ENCODE assay signal across 7 mouse cellular contexts in genomic region chr12:84217508-84218131, GRCm38 (mm10). TPM values are rescaled to one million over a fixed set of nuclear protein-coding genes. Genes with fewer than 3 reads are reported as not detected.
A peak's percentile ranks its signal among the peaks of the same experiment; 100 is the strongest.
DNase-seq lines count a peak whose midpoint lies in the region; ATAC-seq and TF ChIP-seq lines count a peak whose summit lies in the region.

No protein-coding gene starts in this region.

- WGBS in forebrain, postnatal 0 days, result 4% methylated on average over 21 of the region's 21 CpGs
- WGBS in kidney, postnatal 0 days, result 2% methylated on average over 21 of the region's 21 CpGs
- 3% methylated on average over 21 of the region's 21 CpGs for WGBS in liver, postnatal 0 days (ENCODE audit: insufficient replicate concordance)
- 3% methylated on average over 21 of the region's 21 CpGs for WGBS in neural tube, embryonic 12.5 days

- H3K36me3 ChIP-seq in G1E (replicated peaks), result peaks cover 43% of the 10 kb centered on the region
- H3K36me3 ChIP-seq in forebrain, postnatal 0 days (ENCODE audit: insufficient read depth), result no peaks in the 10 kb centered on the region
- H3K36me3 ChIP-seq in kidney, postnatal 0 days (ENCODE audit: insufficient read depth, low read length), result no peaks in the 10 kb centered on the region
- H3K36me3 ChIP-seq in liver, postnatal 0 days (replicated peaks; ENCODE audit: insufficient read depth, low read length), result peaks cover 18% of the 10 kb centered on the region
- no peaks in the 10 kb centered on the region for H3K36me3 ChIP-seq in neural tube, embryonic 12.5 days

- H3K27me3 ChIP-seq in G1E (ENCODE audit: insufficient read depth, low read length), result no peaks in the 10 kb centered on the region
- H3K27me3 ChIP-seq in forebrain, postnatal 0 days (ENCODE audit: insufficient read depth, low read length), result no peaks in the 10 kb centered on the region
- no peaks in the 10 kb centered on the region for H3K27me3 ChIP-seq in kidney, postnatal 0 days (ENCODE audit: insufficient read depth, low read length)
- H3K27me3 ChIP-seq in liver, postnatal 0 days (ENCODE audit: insufficient read depth, low read length), result no peaks in the 10 kb centered on the region
- H3K27me3 ChIP-seq in neural tube, embryonic 12.5 days (replicated peaks), result no peaks in the 10 kb centered on the region

- peak; percentile 52 for DNase-seq in G1E (ENCODE audit: low spot score)
- DNase-seq in adrenal gland, postnatal 25 days, result peak; percentile 25
- peak; percentile 45 for DNase-seq in forebrain, postnatal 0 days
- peak; percentile 73 for DNase-seq in kidney, postnatal 0 days (ENCODE audit: low spot score)
- peak; percentile 53 for DNase-seq in liver, postnatal 0 days
- peak; percentile 60 for DNase-seq in yolk sac, embryonic 10.5 days (ENCODE audit: low spot score)

- peak overlapping the region; percentile 79 for H3K4me3 ChIP-seq in G1E (ENCODE audit: low read depth, low read length)
- H3K4me3 ChIP-seq in forebrain, postnatal 0 days (ENCODE audit: low read depth, low read length), result peak overlapping the region; percentile 62
- peak overlapping the region; percentile 86 for H3K4me3 ChIP-seq in kidney, postnatal 0 days (replicated peaks; ENCODE audit: low read depth, low read length)
- peak overlapping the region; percentile 88 for H3K4me3 ChIP-seq in liver, postnatal 0 days (ENCODE audit: low read depth, low read length)
- H3K4me3 ChIP-seq in neural tube, embryonic 12.5 days, result peak overlapping the region; percentile 73

- 0 out of 2 replicates have a peak, but pooled peaks have one; percentile 17 for ATAC-seq in G1E (ENCODE audit: extremely low read depth, insufficient number of reproducible peaks, low FRiP score, poor library complexity, severe bottlenecking)
- ATAC-seq in forebrain, postnatal 0 days, result peak; percentile 56; the same call in 1 of the 2 replicates
- ATAC-seq in kidney, postnatal 0 days (replicated peaks; ENCODE audit: low FRiP score, low read depth), result no peak
- ATAC-seq in liver, postnatal 0 days, result peak; percentile 24
- peak; percentile 68 for ATAC-seq in neural tube, embryonic 12.5 days (ENCODE audit: low FRiP score, low read depth)

- H3K9ac ChIP-seq in forebrain, postnatal 0 days, result peak overlapping the region; percentile 59; the same call in 1 of the 2 replicates
- peak overlapping the region; percentile 93 for H3K9ac ChIP-seq in kidney, postnatal 0 days (ENCODE audit: low read depth, low read length)
- H3K9ac ChIP-seq in liver, postnatal 0 days (replicated peaks), result peak overlapping the region; percentile 98
- H3K9ac ChIP-seq in neural tube, embryonic 12.5 days, result peak overlapping the region; percentile 69

- H3K27ac ChIP-seq in forebrain, postnatal 0 days (ENCODE audit: low read depth, low read length), result peak overlapping the region; percentile 21; the same call in 1 of the 2 replicates
- peak overlapping the region; percentile 91 for H3K27ac ChIP-seq in kidney, postnatal 0 days
- H3K27ac ChIP-seq in liver, postnatal 0 days (ENCODE audit: low read depth), result peak overlapping the region; percentile 97
- H3K27ac ChIP-seq in neural tube, embryonic 12.5 days, result peak overlapping the region; percentile 59

- H3K9me3 ChIP-seq in G1E (replicated peaks), result 0 out of 2 replicates have a peak, but pooled peaks cover 2% of the 10 kb centered on the region
- no peaks in the 10 kb centered on the region for H3K9me3 ChIP-seq in forebrain, postnatal 0 days (ENCODE audit: low read length)
- no peaks in the 10 kb centered on the region for H3K9me3 ChIP-seq in kidney, postnatal 0 days (replicated peaks; ENCODE audit: low read length)
- H3K9me3 ChIP-seq in liver, postnatal 0 days (ENCODE audit: low read length), result no peaks in the 10 kb centered on the region
- no peaks in the 10 kb centered on the region for H3K9me3 ChIP-seq in neural tube, embryonic 12.5 days

- no peak for TF ChIP-seq CTCF in G1E (IDR thresholded peaks at IDR 0.05; ENCODE audit: low read depth, low read length)
- no peak for TF ChIP-seq CTCF in forebrain, postnatal 0 days (IDR thresholded peaks at IDR 0.05; ENCODE audit: low read depth)
- no peak; the same call in 1 of the 2 replicates for TF ChIP-seq CTCF in kidney, postnatal 0 days (IDR thresholded peaks at IDR 0.05; ENCODE audit: low read depth)
- no peak for TF ChIP-seq CTCF in liver, postnatal 0 days (IDR thresholded peaks at IDR 0.05; ENCODE audit: low read depth)

- no peak for TF ChIP-seq EP300 in liver, postnatal 0 days (IDR thresholded peaks at IDR 0.05; ENCODE audit: low read depth)

- peak overlapping the region; percentile 98 for H3K4me2 ChIP-seq in forebrain, postnatal 0 days (ENCODE audit: low read depth)
- H3K4me2 ChIP-seq in kidney, postnatal 0 days (ENCODE audit: low read length), result peak overlapping the region; percentile 61
- H3K4me2 ChIP-seq in liver, postnatal 0 days (ENCODE audit: low read depth, low read length), result peak overlapping the region; percentile 83
- peak overlapping the region; percentile 92 for H3K4me2 ChIP-seq in neural tube, embryonic 12.5 days (replicated peaks)

- H3K4me1 ChIP-seq in G1E (ENCODE audit: insufficient read depth, low read depth, low read length), result peaks cover 79% of the 10 kb centered on the region
- H3K4me1 ChIP-seq in forebrain, postnatal 0 days (ENCODE audit: insufficient read depth), result 0 out of 2 replicates have a peak, but pooled peaks cover 5% of the 10 kb centered on the region
- peaks cover 49% of the 10 kb centered on the region for H3K4me1 ChIP-seq in kidney, postnatal 0 days (replicated peaks; ENCODE audit: insufficient read depth, low read length)
- H3K4me1 ChIP-seq in liver, postnatal 0 days (ENCODE audit: insufficient read depth), result peaks cover 61% of the 10 kb centered on the region
- peaks cover 56% of the 10 kb centered on the region for H3K4me1 ChIP-seq in neural tube, embryonic 12.5 days

RNA-seq across cellular contexts. Expression of gene Elmsan1, which starts 1.1 kb away (rescaled TPM):
- 66.7 and 72.7 TPM in 2 replicates for total RNA-seq in G1E (2014; fragmentation: Nextera tagmentation)
- 21.0 and 21.4 TPM in 2 replicates for total RNA-seq in G1E (2017)
- polyA plus RNA-seq in G1E (2012), result 125 and 140 TPM in 2 replicates
- total RNA-seq in adrenal gland, postnatal 25 days (2021), result 22.3 and 32.8 TPM in 2 replicates
- 7.0 and 7.9 TPM in 2 replicates for total RNA-seq in forebrain, postnatal 0 days (2014; rRNA removed)
- polyA plus RNA-seq in forebrain, postnatal 0 days (2015; fragmentation: Nextera tagmentation; extraction: Ambion mirVana), result 2.2 and 2.5 TPM in 2 replicates
- polyA plus RNA-seq in kidney, postnatal 0 days (2015; fragmentation: Nextera tagmentation; extraction: Ambion mirVana), result 4.8 and 5.8 TPM in 2 replicates
- 2.6 and 2.8 TPM in 2 replicates for polyA plus RNA-seq in liver, postnatal 0 days (2015; fragmentation: Nextera tagmentation; extraction: Ambion mirVana)
- polyA plus RNA-seq in neural tube, embryonic 12.5 days (2016; fragmentation: Nextera tagmentation; extraction: Ambion mirVana), result 6.1 and 6.3 TPM in 2 replicates

Comparison
In these comparisons a context has a peak if more than half of its experiments do, and no peak if none do; other contexts are left out.
1. H3K27ac ChIP-seq: peak in every context shown above with its lines; median percentile 97 in liver, postnatal 0 days; 91 in kidney, postnatal 0 days; 59 in neural tube, embryonic 12.5 days; 21 in forebrain, postnatal 0 days.
2. RNA of gene Elmsan1, which starts 1.1 kb away (polyA plus RNA-seq): 125 to 140 TPM in G1E; 6.1 to 6.3 TPM in neural tube, embryonic 12.5 days, 4.8 to 5.8 TPM in kidney, postnatal 0 days, 2.6 to 2.8 TPM in liver, postnatal 0 days and 2.2 to 2.5 TPM in forebrain, postnatal 0 days; every median in the first group is over 10 times any median in the second.
3. Peak in every context shown above with its lines, with median percentiles within 50 percentile points of each other: DNase-seq, H3K4me3 ChIP-seq, H3K4me2 ChIP-seq and H3K9ac ChIP-seq.